In genomic region chr17:27508002-27508401, GRCm38 (mm10) we compare ENCODE assay signal across 22 mouse cellular contexts. TPM values are rescaled to one million over a fixed set of nuclear protein-coding genes. Genes with fewer than 3 reads are reported as not detected.
"Had no signal": no experiment of that assay in that cellular context is flagged by ENCODE, and none has a peak within 500 bp of the region (broad histone marks: within the 10 kb centered on the region; RNA-seq: fewer than 3 reads in every experiment).

No protein-coding gene starts in this region.

- H3K9ac ChIP-seq: heart, embryonic 13.5 days; heart, embryonic 15.5 days; hindbrain, embryonic 15.5 days; limb, embryonic 12.5 days; liver, embryonic 13.5 days; liver, embryonic 15.5 days had no signal

- H3K4me3 ChIP-seq: heart, adult 2 months; heart, embryonic 13.5 days; heart, embryonic 15.5 days; hindbrain, embryonic 15.5 days; layer of hippocampus, adult 2 months; left cerebral cortex, adult 2 months; limb, embryonic 10.5 days; limb, embryonic 12.5 days; liver, embryonic 13.5 days; liver, embryonic 15.5 days had no signal

- H3K4me2 ChIP-seq: heart, embryonic 11.5 days; heart, embryonic 13.5 days; heart, embryonic 15.5 days; hindbrain, embryonic 15.5 days; limb, embryonic 12.5 days; liver, embryonic 11.5 days; liver, embryonic 13.5 days; liver, embryonic 15.5 days had no signal

- H3K9me3 ChIP-seq: heart, embryonic 13.5 days; heart, embryonic 15.5 days; hindbrain, embryonic 15.5 days; limb, embryonic 10.5 days; limb, embryonic 12.5 days; liver, embryonic 13.5 days; liver, embryonic 15.5 days had no signal

- DNase-seq: gastrocnemius, postnatal 14 days; gastrocnemius, postnatal 36 days; heart, adult 11 months; heart, adult 2 months; heart, postnatal 14 days; heart, postnatal 36 days; kidney, adult 18-20 months; kidney, adult 8-10 months; kidney, postnatal 10 days; liver; liver, embryonic 13.5 days had no signal

- ATAC-seq: intestine, postnatal 0 days had no signal

- H3K27ac ChIP-seq: heart, adult 2 months; heart, embryonic 13.5 days; heart, embryonic 15.5 days; hindbrain, embryonic 15.5 days; layer of hippocampus, adult 2 months; left cerebral cortex, adult 2 months; limb, embryonic 10.5 days; limb, embryonic 12.5 days; liver, embryonic 13.5 days; liver, embryonic 15.5 days had no signal

- H3K36me3 ChIP-seq: heart, embryonic 13.5 days; heart, embryonic 15.5 days; hindbrain, embryonic 15.5 days; limb, embryonic 10.5 days; limb, embryonic 12.5 days; liver, embryonic 13.5 days; liver, embryonic 15.5 days had no signal

RNA-seq across cellular contexts. Expression of gene Grm4, which starts 13.2 kb away (rescaled TPM):
- polyA plus RNA-seq: liver, embryonic 13.5 days had no signal
